Mouse (Mus musculus) urinary bladder, adult 2 months (tissue): ENCODE measurements around the gene Mbnl1. TPM values are rescaled to one million over a fixed set of nuclear protein-coding genes. Genes with fewer than 3 reads are reported as not detected.
A peak's percentile ranks its signal among the peaks of the same experiment; 100 is the strongest.
"Not testable (repeated sequence)": the region's sequence is repeated elsewhere in the genome, so short reads cannot be mapped to it uniquely, and the experiment has no call there.

ENCODE experiments used
- DNase-seq: peaks from one replicate; pipeline ENCODE4 v3.0.0; 2022; ENCODE audit warnings: low spot score
- polyA plus RNA-seq: library from polyadenylated mRNA; depleted of rRNA; stranded (reverse); fragments of >200 nt; gene quantifications from 2 replicates; pipeline ENCODE4 v1.2.3, GENCODE M21; 2012

Gene Mbnl1
- polyA plus RNA-seq, 1 experiment = 86.2 TPM

DNA sequence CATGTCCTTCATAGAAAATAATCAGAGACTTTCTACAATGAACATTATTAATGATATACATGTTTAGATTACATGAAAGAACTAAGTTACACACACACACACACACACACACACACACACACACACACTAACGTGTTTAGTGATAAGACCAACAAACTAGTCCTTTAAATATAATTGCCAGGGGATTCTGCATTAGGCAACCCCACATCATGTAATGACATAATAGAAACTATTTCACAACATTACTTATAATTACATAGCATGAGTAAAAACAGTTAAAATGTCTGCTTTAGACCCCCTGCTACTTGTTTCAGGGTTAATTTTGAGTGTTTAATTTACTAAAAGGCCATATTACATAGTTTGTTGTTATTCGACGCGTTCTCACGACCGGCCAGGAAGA, 16.9 kb downstream of the Mbnl1 start:
- no peak for DNase-seq

DNA sequence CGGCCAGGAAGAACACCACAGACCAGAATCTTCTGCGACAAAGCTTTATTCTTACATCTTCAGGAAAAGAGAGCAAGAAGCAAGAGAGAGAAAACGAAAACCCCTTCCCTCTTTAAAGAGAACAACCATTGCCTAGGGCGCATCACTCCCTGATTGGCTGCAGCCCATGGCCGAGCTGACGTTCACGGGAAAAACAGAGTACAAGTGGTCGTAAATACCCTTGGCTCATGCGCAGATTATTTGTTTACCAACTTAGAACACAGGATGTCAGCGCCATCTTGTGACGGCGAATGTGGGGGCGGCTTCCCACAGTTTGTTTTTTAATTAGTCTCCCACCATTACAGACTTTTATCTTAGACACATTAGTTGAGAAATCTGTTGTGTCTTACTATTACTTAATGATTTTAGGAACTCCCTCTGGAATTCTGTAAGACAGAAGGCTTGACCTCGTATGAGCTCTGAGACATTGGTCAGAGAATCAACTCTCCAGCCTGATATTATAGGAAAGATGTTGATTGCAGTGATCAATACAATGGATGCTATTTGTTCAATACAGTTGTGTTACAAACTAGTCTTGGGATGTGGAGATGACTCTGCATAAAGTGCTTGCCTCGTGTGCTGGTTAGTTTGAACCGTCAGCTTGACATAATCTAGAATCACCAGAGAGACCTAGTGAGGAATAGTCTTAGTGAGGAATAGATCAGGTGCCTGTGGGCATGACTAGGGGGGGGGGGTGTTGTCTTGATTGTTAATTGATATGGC, 22.3 kb downstream of the Mbnl1 start:
- DNase-seq = not testable (repeated sequence)

DNA sequence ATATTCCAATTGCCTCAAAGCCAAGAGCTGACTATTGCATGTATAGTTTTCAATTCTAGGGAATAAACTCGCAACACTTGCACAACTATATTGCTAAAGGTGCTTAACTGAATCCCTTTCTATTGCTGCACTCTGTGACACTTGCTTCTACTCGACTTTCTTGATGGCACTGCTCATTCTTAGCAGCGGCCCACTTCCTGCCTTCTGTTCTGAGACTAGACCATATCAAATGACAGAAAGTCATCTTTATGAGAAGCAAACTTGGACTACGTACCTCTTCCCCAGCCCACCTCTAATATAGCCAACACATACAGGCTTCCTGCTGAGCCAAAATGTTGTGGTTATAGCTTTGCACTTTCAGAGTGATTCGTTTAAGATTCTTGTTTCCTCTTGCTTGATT, 23.6 kb downstream of the Mbnl1 start:
- DNase-seq = no peak

DNA sequence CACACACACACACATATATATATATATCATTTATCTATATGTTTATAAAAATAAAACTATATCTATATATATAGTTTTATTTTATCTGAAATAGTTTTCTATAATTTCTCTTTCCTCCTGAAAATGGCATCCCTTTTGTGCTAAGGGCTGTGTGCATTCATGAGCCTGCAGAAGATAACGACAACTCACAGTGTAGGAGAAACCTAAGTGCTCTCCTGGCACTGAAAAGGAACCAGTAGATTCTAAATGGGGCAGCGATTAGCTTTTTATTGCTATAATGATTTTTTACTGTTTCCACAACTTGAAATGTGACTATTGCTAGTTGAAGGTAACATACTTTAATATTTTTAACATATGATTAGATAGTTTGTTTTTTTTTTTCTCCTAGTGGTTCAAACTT, 25.5 kb downstream of the Mbnl1 start:
- DNase-seq = no peak

DNA sequence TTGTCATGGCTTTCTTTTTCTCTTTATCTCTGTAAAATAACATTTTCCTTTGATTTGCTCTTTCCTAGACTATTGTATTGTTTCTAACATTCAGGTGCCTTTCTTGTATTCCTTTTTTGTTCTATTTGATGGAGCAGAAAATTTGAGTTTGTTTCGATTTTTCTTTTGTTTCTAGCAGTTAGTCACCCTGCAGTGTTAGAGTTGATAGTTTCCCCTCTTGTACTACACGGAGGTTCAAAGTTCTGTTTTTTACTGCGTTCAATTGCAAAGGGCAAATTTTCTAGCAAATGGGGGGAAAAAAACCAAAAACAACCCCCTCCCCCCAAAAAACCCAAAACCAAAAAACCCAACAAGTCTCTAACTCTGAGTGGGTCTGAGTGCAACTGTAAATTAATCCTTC, 26.0 kb downstream of the Mbnl1 start:
- no peak for DNase-seq

DNA sequence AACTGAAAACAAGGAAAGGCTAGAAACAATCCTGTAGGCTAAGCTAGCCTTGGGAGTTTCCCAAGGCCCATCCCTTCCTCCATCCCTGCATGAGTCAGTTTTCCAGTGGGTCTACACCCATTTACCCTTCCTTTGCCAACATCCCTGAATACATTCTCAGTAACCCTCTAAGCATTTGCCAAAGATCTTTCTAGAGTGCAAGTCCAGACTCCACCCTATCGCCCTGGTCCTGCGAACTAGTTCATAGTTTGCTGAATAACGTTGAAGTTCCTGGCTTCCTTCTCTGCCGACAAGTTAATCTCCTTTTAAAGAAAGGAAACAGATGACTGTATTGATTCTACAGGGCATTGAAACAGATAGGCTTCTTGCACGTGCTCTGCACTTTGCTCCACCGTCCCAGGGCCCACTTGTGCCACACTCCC, 26.5 kb downstream of the Mbnl1 start:
- DNase-seq = no peak

DNA sequence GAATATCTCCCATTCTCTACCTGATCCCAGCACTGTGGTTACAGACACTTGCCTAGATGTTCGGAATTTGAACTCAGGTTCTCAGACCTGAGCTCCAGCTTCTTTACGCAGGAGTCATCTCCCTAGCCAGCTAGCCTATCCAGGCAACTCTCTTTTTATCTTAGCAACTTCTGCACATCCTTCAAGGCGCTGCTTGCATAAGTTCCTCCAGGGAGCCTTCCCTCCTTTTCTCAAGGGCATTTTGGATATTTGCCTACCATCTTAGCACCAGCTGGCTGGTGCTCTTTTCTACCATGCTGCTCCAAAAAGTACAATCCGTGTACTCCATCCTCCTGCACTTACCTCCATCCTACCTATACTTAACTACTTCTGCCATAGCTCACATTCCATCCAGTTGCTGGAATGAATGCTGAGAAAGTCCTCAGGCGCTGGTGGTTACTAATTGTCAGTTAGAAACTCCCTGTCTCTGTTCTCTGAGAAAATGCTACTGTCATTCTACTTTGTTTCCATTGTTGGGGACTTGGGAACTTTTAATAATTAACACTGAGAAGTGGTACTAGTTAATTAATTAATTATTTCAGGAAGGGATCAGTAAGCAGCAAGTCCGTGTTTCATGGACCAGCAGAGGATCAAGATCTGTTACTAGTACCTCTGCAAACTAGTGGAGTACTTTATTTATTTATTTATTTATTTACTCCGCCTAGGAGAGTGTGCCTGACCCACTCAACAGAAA, 27.3 kb downstream of the Mbnl1 start:
- no peak for DNase-seq

DNA sequence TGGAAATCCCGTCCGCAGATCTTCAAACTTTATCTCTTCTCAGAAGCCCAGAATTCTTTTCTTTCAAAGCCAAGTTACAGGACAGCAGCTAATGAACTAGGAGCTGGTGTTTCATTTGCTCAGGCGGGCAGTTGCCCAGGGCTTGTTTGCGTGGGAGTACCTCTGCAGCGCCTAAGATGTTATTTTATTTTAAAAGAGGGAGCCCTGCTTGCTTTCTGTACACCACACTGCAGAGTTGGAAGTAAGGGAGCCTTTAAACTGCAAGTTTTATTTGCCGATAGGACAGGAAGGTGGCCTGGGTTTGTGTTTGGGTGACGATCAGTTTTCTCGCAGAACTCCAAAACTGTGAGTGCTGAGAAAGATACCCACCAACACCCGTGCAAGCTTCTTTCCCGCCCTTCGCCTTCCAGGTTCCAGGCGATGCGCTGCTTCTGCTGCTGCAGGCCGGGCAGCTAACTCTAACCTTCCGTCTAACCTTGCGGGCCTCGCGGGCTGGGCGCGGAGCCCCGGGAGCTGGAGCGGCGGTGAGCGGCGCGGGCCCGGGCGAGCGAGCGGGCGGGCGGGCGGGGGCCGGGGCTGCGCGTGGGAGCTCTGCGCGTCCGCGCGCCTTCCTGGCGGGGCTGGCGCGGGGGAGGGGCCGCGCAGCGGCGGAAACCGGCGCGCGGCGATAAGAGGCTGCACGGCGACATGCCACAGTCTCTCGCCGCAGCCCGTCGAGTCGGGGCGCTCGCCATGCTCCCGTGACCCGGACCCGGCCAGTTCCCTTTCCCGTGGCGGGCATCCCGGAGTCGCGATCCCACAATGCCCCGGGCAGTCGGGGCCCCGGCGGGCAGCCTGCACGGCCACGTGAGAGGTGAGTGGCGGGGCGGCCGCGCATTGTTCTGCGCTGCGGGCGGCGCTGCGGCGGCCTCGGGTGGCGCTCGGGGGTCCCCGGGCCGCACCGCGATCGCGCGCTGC, 28.2 kb downstream of the Mbnl1 start:
- peak; percentile 87 for DNase-seq

DNA sequence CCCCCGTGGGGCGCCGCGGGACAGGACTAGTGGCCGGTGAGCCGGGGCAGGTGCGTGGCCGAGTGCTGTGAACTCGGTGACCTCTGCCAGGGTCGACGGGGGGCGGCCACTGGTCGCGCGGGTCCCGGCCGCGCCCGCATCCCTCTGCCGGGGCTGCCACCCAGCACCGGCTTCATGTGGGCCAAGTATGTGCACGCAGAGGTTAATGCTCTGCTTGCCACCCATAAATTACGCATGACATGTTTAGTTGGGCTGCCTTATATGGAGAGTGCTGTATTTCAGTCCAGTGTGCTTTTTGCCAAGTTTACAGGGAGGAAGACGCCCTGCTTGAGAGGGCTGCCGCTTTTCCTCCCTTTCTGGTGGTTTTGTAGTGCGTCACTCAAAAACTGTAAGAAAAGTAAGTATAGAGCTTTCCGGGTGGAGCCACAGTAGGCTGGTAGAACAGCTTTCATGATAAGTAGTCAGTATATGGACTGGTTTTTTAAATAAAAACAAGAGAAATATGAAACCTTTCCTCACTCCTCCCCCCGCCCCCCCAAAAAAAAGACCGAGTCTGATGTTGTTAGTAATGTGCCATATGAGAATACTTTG, 29.0 kb downstream of the Mbnl1 start:
- DNase-seq = peak; percentile 70

DNA sequence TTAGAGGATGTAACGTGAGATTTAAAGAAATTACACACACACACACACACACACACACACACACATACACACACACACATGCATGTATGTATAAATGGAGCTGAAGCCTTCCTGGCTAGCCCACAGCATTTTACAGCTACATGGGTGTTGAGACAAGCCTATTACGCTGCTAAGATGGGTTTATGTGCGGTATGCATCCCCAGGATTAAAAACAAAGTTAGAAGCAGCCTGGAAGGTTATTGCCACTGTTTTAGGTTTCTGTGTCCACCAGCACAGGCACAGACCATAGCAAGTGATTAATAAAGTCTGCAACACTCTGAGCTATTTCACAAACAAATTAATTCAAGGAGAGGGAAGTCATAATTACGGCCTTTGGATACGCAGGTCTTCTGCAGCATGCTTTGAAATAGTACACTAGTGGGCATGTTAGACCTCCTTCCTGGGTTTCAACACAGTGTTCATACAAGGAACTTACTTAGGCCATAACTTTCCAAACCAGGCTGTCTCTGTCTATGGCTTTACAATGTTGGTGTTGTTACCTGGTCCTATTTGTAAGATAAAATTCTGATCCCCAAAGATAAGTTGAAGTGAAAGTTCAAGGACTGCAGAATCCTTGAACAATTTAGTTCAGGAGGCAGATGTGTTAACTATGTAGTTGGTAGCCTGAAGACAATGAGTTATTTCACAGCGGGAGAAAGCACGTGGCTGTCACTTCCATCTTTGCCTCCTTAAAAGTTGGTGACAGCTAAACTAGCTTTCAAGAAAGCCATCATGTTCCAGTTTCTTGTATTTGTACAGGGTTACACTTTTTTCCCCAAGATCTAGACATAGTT, 29.7 kb downstream of the Mbnl1 start:
- no peak for DNase-seq

DNA sequence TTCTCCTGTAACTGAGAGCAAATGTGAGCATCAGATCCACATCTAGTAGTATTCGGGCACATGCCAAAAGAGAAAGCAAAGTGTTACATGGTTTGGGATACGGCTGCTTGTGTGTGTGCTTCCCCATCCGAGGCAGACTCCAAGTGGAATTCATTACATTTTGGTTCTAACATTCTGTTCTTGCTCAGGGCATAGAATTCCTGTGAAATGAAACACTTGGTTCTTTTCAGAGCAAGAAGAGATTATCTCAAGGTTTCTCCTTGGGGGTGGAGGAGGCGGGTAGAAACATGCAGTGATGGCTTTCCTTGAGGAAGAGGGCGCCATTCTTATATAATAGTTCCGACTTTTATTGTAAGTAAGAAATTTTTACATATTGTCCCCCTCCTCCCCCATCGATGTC, 30.6 kb downstream of the Mbnl1 start:
- no peak for DNase-seq

DNA sequence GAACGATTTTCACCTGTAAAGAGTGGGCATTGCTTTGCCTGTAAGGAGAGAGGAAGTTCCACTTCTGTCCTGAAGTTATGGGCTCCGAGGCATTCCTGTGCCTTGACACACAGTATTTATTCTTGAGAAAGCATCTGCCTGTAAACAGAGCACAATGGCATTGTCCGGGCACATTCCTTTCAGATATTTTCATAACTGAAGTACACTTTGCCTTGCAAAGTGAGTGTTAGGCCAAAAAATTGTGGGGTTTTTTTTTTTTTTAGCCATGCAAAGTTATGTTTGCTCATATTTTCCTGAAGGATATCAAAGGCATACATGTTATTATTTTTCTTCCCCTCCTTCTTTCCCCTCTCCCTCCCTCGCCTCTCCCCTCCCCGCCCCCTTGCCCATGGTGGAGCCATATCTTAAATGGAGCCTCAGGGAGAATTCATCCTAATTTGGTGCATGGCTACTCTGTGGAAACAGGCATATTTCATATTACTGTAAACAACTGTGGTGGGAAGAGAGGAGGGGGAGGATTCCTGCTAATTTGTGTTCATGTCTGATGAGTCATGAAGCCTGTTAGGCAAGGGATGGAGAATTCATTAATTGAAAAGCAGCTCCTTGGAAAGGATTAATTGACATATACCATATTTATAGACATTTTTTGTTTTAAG, 32.3 kb downstream of the Mbnl1 start:
- DNase-seq = no peak

DNA sequence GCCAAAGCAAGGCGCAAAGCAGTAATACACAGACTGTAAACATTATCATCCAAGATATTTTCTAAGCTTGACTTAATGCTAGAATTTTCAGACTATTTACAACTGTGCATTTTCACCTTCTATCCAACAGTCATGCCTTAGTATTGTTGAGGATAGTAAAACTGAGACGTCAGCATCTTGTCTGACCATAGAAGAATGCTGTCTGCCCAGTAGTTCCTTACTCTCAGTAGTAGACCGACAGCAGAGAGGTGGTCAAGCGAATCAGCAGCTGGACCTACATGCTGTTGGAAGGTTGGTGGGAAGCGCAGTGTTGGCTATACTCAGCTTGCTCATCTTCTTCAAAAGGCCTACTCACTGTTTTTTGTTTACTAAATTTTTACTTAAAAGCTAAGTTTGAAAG, 34.2 kb downstream of the Mbnl1 start:
- no peak for DNase-seq

DNA sequence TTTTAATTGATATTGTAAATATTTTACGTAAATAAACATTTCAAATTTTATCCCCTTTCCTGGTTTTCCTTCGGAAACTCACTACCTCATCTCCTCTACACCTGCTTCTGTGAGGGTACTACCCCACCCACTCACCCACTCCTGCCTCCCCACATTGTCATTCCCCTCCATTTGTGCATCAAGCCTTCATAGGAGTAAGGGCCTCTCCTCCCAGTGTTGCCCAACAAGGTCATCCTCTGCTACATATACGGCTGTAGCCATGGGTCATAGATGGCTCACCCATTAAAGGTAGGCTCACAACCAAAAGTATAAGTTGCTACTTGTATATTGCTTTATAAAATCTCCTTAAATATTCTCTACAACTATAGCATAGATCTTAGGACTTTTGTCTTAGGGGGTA, 34.9 kb downstream of the Mbnl1 start:
- no peak for DNase-seq

DNA sequence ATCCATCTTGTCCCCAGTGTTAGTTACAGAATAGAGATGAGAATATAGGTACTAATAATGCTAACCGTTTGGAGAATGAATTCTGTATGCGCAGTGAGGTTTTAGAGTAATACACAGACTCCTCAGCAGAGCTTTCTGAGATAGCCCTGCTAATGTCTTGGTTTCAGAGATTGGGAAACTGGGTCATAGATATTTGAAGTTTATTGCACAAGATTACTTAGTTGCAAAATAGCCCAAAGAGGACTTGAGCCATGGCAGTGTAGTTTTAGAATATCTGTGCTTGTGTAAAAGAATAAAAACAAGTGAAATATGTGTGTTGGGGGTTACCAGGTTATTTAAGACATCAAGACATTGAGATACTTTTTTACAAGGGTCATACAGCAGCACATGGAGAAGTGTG, 35.3 kb downstream of the Mbnl1 start:
- no peak for DNase-seq

DNA sequence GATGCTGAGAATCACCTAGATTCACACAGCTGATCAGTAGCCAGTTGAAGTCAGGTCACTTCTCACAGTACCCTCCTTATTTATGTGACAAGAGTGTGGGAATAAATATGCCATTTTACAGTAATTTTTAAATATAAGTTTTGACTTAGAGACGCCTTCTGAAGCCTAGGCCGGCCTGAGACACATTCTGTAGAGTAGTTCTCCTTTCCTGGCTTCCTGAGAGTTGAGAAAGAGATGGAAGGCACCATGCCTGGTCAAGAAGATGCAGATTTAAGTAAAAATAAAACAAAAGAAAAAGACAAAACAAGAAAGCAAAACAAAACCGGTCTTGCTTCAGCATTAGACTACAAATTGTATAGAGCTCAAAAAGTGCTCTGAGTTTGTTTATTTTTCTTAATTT, 38.6 kb downstream of the Mbnl1 start:
- no peak for DNase-seq

DNA sequence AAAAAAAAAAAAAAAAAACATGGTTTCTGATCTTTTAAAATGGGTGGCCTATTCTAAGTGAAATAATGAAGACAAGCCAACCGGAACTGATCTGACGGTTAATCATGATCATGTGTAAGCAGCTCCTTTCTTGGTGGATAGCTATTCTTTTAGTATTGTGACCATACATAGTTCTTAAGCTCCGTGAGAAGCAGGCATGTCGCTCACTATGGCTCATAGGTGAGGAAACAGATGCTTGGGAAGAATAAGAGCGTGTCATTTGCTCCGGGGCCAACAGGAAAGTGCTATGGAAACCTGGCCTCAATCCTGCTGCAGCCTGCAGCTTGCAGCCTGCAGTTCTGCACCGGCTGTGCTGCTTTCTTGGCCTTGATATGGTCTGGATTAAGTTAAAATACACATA, 40.7 kb downstream of the Mbnl1 start:
- no peak for DNase-seq

DNA sequence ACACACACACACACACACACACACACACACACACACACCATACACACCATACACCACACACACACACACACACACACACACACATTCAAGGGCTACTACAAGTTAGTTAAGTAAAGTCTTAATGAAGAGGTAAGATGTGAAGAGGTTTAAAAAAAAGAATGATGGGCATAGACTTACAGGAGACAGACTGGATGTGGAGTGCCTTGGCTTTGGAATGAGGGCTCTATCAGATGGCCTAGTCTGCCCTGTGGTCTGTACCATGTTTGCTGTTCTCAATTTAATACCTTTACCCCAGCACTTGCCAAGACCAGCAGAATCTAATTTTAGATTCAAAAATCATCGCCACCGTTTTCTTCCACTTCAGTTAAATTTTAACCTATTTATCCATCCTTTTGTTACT, 41.1 kb downstream of the Mbnl1 start:
- DNase-seq = no peak

DNA sequence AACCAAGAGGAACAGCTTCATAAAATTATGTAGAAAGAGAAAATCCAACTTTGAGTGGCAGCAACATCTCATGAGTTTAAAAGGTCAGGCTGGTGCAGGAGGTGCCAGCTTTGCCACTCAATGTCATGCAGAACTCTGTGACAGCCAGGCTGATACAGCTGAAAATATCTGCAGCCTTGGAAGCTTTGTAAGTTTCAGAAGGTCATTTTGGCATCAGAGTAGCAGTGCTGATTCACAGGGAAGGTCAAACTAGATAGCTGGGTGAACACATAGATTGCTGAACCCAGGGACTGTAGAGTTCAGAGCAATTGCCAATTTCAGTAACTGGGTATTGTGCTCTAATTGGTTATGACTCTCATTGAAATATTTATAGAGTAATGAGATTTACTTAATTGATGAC, 42.8 kb downstream of the Mbnl1 start:
- DNase-seq = no peak

DNA sequence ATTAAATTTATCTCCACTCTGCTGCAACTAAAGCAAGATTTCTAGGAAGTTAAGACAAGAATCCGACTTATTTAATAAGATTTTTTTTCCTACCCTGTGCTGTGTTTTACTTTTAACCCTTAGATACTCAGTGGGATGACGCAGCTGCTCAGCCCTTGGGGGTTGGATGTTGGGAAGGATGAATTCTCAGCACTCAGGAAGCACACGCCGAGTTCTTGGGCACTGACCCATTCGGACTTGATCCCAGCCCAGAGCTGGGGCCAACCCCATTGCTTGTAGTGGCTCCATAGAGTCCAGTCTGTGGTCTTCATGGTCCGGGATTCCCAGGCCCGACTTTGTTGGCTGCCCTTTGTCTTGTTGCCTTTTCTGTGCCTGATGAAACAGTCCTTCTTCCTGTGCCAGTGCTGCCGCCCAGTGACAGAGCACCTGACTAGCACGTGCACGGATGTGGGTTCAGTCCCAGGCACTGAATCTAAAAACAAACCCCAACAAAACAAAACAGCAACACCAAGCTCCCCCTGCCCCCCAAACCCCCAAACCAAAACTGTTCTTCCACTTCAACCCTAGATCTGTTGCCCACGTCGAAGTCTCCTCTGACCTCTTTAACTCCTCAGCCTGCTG, 43.5 kb downstream of the Mbnl1 start:
- DNase-seq = no peak
